Mouse (Mus musculus): ENCODE results near the gene Rpl34. TPM values are rescaled to one million over a fixed set of nuclear protein-coding genes. Genes with fewer than 3 reads are reported as not detected.
A peak's percentile ranks its signal among the peaks of the same experiment; 100 is the strongest.

Rpl34 gene
- polyA plus RNA-seq, 1 experiment from 2014 or later = 916 TPM

DNA sequence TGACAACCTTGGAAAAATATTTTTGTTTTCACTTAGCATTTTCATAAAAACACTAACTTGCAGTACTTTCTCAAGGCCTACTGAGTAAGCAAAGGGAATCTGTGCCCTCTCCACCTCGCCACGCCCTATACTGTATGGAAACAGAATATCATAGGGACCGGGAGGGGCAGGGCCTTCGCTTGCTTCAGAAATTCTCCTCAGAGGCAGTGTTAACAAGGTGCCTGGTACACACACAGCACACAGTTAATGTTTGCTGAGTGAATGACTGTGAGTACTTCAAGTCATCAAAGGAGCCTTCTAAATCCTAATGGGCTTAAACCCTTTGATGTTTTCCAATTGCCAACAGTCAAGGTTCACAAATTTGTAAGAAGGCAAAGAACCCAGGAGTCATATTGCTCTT is 11.3 kb downstream of the Rpl34 start:
- no peaks in the 10 kb centered on the region for H3K4me1 ChIP-seq (ENCODE audit: control insufficient read depth, insufficient read depth, low read length)
- DNase-seq (ENCODE audit: low spot score) = no peak
- WGBS = 82% methylated on average over 4 of the region's 4 CpGs
- no peak overlapping the region for H3K4me2 ChIP-seq (ENCODE audit: low read length)
- no peaks in the 10 kb centered on the region for H3K27me3 ChIP-seq (replicated peaks; ENCODE audit: control insufficient read depth, insufficient read depth, low read length)
- no peak overlapping the region for H3K9ac ChIP-seq (ENCODE audit: low read length)
- H3K36me3 ChIP-seq (ENCODE audit: control insufficient read depth, insufficient read depth, low read length) = 0 out of 2 replicates have a peak, but pooled peaks cover 2% of the 10 kb centered on the region
- H3K27ac ChIP-seq (ENCODE audit: low read depth, low read length) = no peak overlapping the region
- no peak for ATAC-seq
- H3K4me3 ChIP-seq (ENCODE audit: low read depth, low read length) = no peak overlapping the region
- H3K9me3 ChIP-seq (replicated peaks; ENCODE audit: control insufficient read depth, low read length) = no peaks in the 10 kb centered on the region

DNA sequence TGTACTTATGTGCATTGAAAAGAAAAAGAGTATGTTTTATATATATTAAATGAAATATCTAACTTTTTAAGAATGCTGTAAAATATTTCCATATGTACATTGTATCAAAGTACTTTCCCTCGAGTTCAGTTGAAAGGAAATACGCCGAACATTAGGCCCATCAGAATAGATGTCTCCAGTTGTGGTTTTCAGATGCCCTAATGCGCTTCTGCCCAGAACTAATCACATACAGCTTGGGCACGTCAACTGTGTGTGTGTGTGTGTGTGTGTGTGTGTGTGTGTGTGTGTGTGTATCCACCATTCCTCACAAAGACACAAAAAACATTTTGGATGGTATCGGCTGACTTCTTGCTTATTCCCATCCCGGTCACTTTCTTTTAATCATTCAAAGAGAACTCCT is 13.6 kb downstream of the Rpl34 start:
- Histone ChIP-seq H3K9me3 (replicated peaks; ENCODE audit: control insufficient read depth, low read length) (no peaks in the 10 kb centered on the region), H3K9ac (ENCODE audit: low read length) (no peak overlapping the region), H3K36me3 (ENCODE audit: control insufficient read depth, insufficient read depth, low read length) (no peaks in the 10 kb centered on the region), H3K4me2 (ENCODE audit: low read length) (no peak overlapping the region), H3K4me1 (ENCODE audit: control insufficient read depth, insufficient read depth, low read length) (no peaks in the 10 kb centered on the region), H3K27ac (ENCODE audit: low read depth, low read length) (no peak overlapping the region), H3K27me3 (replicated peaks; ENCODE audit: control insufficient read depth, insufficient read depth, low read length) (no peaks in the 10 kb centered on the region), H3K4me3 (ENCODE audit: low read depth, low read length) (no peak overlapping the region)
- ATAC-seq (no peak), DNase-seq (ENCODE audit: low spot score) (no peak)
- 89% methylated on average over 7 of the region's 7 CpGs for WGBS

DNA sequence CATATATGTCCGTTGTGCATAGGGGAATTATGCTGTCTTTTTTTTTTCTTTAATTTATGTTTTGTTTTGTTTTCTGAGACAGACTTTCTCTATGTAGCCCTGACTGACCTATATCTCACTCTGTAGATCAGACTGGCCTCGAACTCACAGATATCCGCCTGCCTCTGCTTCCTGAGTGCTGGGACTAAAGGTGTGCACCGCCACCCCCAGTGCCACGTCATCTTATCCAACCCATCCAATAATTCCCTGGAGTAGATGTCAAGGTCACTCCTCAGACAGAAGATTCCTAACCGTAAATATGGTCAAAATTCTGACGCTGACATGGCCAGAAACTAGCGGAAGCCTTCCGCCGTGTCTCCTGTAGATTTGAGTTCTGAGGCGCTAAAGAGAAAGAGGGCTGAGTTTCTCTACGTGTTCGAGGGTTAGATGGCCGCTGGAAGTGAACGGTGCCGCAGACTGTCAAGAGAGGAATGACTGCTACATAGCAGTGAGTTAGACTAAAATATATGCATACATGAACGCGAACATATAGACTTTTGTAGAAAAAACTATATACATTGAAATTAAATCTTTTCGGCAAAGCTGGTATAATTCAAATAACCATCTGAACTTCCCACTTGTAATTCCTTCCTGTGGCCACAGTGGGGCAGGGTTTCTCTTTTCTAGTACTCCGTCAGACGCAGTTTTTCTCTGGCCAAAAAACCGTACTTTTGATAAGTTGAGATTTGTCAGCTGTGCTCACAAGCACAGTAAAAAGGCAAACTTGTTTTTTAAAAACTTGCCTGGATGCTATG is 15.2 kb downstream of the Rpl34 start:
- H3K4me2 ChIP-seq (ENCODE audit: low read length) = peak overlapping the region; percentile 50
- H3K36me3 ChIP-seq (ENCODE audit: control insufficient read depth, insufficient read depth, low read length) = no peaks in the 10 kb centered on the region
- no peak overlapping the region for H3K9ac ChIP-seq (ENCODE audit: low read length)
- no peaks in the 10 kb centered on the region for H3K9me3 ChIP-seq (replicated peaks; ENCODE audit: control insufficient read depth, low read length)
- H3K27ac ChIP-seq (ENCODE audit: low read depth, low read length) = no peak overlapping the region
- peak; percentile 91 for DNase-seq (ENCODE audit: low spot score)
- no peaks in the 10 kb centered on the region for H3K27me3 ChIP-seq (replicated peaks; ENCODE audit: control insufficient read depth, insufficient read depth, low read length)
- peak overlapping the region; percentile 24; the same call in 1 of the 2 replicates for H3K4me3 ChIP-seq (ENCODE audit: low read depth, low read length)
- peak; percentile 57; the same call in 1 of the 2 replicates for ATAC-seq
- whole genome bisulfite sequencing = 22% methylated on average over 22 of the region's 22 CpGs
- no peaks in the 10 kb centered on the region for H3K4me1 ChIP-seq (ENCODE audit: control insufficient read depth, insufficient read depth, low read length)

DNA sequence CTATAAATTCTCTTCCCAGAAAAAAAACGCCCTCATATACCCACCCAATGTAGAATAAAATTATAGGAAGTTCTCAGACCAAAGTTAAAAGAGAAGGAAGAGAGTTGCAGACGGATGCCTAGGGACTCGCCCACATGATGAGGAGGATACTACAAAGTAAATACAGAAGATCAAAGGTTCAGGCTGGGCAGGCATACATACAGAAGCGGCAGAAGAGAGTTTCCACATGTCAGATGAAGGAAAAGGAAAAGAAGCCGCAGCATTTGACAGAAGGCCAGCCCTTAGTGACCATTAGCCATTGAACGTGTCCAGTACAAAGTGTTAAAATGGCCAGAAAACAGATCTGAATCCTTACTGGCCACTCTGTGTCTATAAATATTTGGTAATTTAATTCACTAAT is 17.3 kb downstream of the Rpl34 start:
- no peaks in the 10 kb centered on the region for H3K9me3 ChIP-seq (replicated peaks; ENCODE audit: control insufficient read depth, low read length)
- 82% methylated on average over 6 of the region's 6 CpGs for WGBS

DNA sequence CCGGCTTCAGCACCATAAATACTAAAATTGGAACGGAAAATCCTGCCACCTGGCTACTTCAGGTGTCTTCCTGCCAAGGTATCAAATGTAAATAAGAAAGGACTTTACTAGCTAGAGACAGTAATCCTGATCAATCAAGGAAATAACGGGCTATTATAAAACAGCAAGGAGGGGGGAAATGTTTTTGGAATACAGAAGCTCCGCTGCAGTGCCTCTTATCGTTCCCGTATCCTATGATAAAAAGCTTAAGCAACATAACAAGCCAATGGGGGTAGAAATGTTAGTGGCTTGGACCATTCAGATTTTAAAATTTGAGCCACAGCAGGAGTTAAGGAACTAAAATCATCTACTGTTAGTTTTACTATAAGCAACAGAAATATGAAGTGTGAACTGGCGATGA is 20.1 kb downstream of the Rpl34 start:
- 44% methylated on average over 7 of the region's 7 CpGs for WGBS
- Histone ChIP-seq H3K27ac (ENCODE audit: low read depth, low read length) (no peak overlapping the region), H3K9me3 (replicated peaks; ENCODE audit: control insufficient read depth, low read length) (no peaks in the 10 kb centered on the region), H3K36me3 (ENCODE audit: control insufficient read depth, insufficient read depth, low read length) (no peaks in the 10 kb centered on the region), H3K4me3 (ENCODE audit: low read depth, low read length) (no peak overlapping the region), H3K9ac (ENCODE audit: low read length) (no peak overlapping the region), H3K4me1 (ENCODE audit: control insufficient read depth, insufficient read depth, low read length) (peaks cover 9% of the 10 kb centered on the region), H3K27me3 (replicated peaks; ENCODE audit: control insufficient read depth, insufficient read depth, low read length) (no peaks in the 10 kb centered on the region), H3K4me2 (ENCODE audit: low read length) (peak overlapping the region; percentile 39)
- ATAC-seq (no peak), DNase-seq (ENCODE audit: low spot score) (no peak)

More for the DNA sequence above, 17.3 kb downstream of the Rpl34 start:
- H3K4me1 ChIP-seq (ENCODE audit: control insufficient read depth, insufficient read depth, low read length) = peaks cover 7% of the 10 kb centered on the region
- ATAC-seq (no peak), DNase-seq (ENCODE audit: low spot score) (no peak)
- H3K27me3 ChIP-seq (replicated peaks; ENCODE audit: control insufficient read depth, insufficient read depth, low read length) = no peaks in the 10 kb centered on the region
- H3K9ac ChIP-seq (ENCODE audit: low read length) = no peak overlapping the region
- H3K27ac ChIP-seq (ENCODE audit: low read depth, low read length) = no peak overlapping the region
- no peak overlapping the region for H3K4me2 ChIP-seq (ENCODE audit: low read length)
- no peak overlapping the region for H3K4me3 ChIP-seq (ENCODE audit: low read depth, low read length)
- H3K36me3 ChIP-seq (ENCODE audit: control insufficient read depth, insufficient read depth, low read length) = no peaks in the 10 kb centered on the region

DNA sequence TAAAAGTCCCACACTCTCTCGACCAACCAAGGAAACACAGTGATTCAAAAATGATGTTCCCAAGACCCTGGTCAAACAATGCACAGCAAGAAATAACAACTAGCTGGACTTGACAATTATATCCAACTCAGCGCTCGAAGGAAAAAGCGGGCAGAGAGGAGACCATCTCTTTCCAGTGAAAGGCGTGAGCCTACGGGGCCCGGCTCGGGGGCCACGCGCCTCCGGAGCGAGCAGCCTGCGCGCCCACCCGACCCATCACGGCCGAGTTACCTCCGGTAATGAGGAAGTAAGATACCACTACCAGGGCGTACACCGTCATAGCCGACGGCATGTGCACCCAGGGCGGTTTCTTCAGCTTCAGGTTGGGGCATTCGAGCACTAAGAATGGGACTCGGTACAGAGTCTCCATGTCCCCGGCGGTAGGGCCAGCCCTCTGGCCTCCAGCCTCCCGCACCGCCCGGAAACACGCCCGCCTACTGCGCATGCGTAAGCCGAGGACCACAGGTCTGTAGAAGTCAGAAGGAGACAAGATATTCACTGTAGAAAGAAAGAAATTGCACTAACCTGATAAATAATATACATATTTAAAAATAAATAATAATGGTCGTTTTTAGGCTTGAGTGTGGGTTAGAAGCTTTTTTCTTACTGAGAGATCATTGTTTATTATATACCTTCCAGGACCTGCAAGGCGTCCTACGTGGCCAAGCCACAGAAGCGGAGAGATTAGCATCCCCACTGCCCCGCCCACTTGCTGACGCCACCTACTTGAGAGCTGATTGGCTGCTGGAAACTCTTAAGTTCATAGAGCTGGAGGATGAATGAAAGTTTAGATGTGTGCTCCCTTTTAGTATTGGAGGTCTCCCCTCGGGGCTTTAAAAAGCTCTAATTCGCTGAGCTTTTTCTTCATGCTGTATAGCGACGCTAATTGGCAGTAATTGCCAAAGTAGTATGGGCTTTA is 21.0 kb downstream of the Rpl34 start, which contains the start of gene Ostc:
TSS of gene Ostc (minus strand) at position 478 of the 958 bp plus-strand sequence.
- Histone ChIP-seq H3K9ac (ENCODE audit: low read length) (peak within 1 kb of the TSS; percentile 75), H3K4me3 (ENCODE audit: low read depth, low read length) (peak within 1 kb of the TSS; percentile 63), H3K9me3 (replicated peaks; ENCODE audit: control insufficient read depth, low read length) (no peaks in the 10 kb centered on the region), H3K4me2 (ENCODE audit: low read length) (peak within 1 kb of the TSS; percentile 84), H3K4me1 (ENCODE audit: control insufficient read depth, insufficient read depth, low read length) (peaks cover 9% of the 10 kb centered on the region), H3K36me3 (ENCODE audit: control insufficient read depth, insufficient read depth, low read length) (0 out of 2 replicates have a peak, but pooled peaks cover 2% of the 10 kb centered on the region), H3K27ac (ENCODE audit: low read depth, low read length) (peak within 1 kb of the TSS; percentile 65), H3K27me3 (replicated peaks; ENCODE audit: control insufficient read depth, insufficient read depth, low read length) (no peaks in the 10 kb centered on the region)
- WGBS = under 1% methylated on average over 45 of the region's 45 CpGs
- peak; percentile 99 for DNase-seq (ENCODE audit: low spot score)
- peak; percentile 97 for ATAC-seq

DNA sequence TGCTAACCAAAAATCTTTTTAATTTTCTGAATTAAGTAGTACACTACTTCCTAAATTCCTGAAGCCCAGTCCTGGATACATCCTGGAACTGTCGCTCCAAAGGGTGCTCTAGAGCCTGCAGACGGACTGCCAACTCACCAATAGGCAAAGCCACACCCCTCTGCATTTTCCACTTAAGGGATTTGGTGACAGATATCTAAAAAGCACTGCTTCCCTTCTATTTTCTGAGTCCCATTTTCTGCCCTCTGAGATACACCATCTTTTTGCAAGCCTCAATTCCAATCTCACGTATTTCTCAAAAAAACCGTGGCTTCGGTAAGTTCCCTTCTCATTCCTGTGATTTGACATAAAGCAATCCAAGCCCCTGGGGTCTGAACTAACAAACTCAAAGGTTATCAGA is 21.7 kb downstream of the Rpl34 start:
- H3K9me3 ChIP-seq (replicated peaks; ENCODE audit: control insufficient read depth, low read length) = no peaks in the 10 kb centered on the region
- peak overlapping the region; percentile 75 for H3K9ac ChIP-seq (ENCODE audit: low read length)
- H3K4me3 ChIP-seq (ENCODE audit: low read depth, low read length) = peak overlapping the region; percentile 63
- peak overlapping the region; percentile 84 for H3K4me2 ChIP-seq (ENCODE audit: low read length)
- under 1% methylated on average over 5 of the region's 5 CpGs for WGBS
- peaks cover 9% of the 10 kb centered on the region for H3K4me1 ChIP-seq (ENCODE audit: control insufficient read depth, insufficient read depth, low read length)
- DNase-seq (ENCODE audit: low spot score) (peak; percentile 37), ATAC-seq (no peak)
- H3K36me3 ChIP-seq (ENCODE audit: control insufficient read depth, insufficient read depth, low read length) = peaks cover 8% of the 10 kb centered on the region
- H3K27ac ChIP-seq (ENCODE audit: low read depth, low read length) = peak overlapping the region; percentile 65; the same call in 1 of the 2 replicates
- no peaks in the 10 kb centered on the region for H3K27me3 ChIP-seq (replicated peaks; ENCODE audit: control insufficient read depth, insufficient read depth, low read length)

DNA sequence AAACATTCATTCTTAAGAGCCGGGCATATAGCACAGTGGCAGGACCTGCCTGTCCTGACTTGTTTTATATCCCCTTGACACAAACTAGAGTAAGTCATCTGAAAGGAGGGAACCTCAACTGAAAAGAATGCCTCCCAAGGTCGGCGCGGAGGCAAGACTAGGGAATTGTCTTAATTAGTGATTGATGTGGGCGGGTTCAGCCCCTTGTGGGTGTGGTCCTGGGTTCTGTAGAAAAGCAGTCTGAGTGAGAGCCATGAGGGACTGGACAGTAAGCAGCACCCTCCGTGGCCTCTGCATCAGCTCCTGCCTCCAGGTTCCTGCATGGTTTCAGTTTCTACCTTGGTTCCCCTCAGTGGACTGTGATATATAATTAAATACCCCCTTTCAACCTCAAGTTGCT is 27.9 kb downstream of the Rpl34 start:
- H3K27ac ChIP-seq (ENCODE audit: low read depth, low read length) = no peak overlapping the region
- H3K9me3 ChIP-seq (replicated peaks; ENCODE audit: control insufficient read depth, low read length) = no peaks in the 10 kb centered on the region
- H3K4me2 ChIP-seq (ENCODE audit: low read length) = no peak overlapping the region
- no peaks in the 10 kb centered on the region for H3K4me1 ChIP-seq (ENCODE audit: control insufficient read depth, insufficient read depth, low read length)
- no peak overlapping the region for H3K4me3 ChIP-seq (ENCODE audit: low read depth, low read length)
- ATAC-seq (no peak), DNase-seq (ENCODE audit: low spot score) (no peak)
- no peaks in the 10 kb centered on the region for H3K27me3 ChIP-seq (replicated peaks; ENCODE audit: control insufficient read depth, insufficient read depth, low read length)
- 82% methylated on average over 6 of the region's 6 CpGs for WGBS
- no peak overlapping the region for H3K9ac ChIP-seq (ENCODE audit: low read length)
- peaks cover 67% of the 10 kb centered on the region for H3K36me3 ChIP-seq (ENCODE audit: control insufficient read depth, insufficient read depth, low read length)
